Mouse (Mus musculus): ENCODE data around the gene Srpx2. TPM values are rescaled to one million over a fixed set of nuclear protein-coding genes. Genes with fewer than 3 reads are reported as not detected.

Gene Srpx2
- 1 to 10 TPM; 3.2 to 5.1 TPM for total RNA-seq (2021)
- long read RNA-seq, experiment 1, partial matches to known transcripts = 1 of 3 reads
- long read RNA-seq, experiment 1, other reads (novel, unspliced or antisense) = 0 of 3 reads
- long read RNA-seq, experiment 2, transcript Srpx2-202 (11 exons, 2,848 nt) = major isoform, 5 of 13 reads
- long read RNA-seq, experiment 2, partial matches to known transcripts = 3 of 13 reads
- long read RNA-seq, experiment 2, other reads (novel, unspliced or antisense) = 1 of 13 reads

DNA sequence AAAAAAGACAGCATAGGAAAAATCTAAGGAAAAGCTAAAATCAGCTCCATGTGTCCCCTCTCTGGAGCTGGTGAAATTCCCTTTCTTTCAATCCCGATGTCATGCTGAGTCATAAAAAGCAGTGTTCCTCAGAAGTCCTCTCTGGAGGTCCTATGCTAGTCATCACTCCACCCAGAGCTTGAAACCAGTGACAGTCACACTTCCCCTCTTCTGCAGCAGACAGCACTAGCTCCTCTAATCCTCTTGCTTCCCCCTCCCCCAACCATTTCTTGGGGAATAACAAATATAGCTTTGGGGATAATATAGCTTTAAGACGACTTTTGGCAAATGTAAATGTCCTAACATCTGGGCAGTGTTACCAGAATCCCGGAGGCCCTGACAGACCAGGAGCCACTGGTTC, at the start of gene Srpx2:
Srpx2 (plus strand) TSS at position 166 of the 400 bp plus-strand sequence.
- DNase-seq (ENCODE audit: low spot score in 2 of 2) = no peak

GRCm38 (mm10) chrX:133869743-133870142, 38.5 kb upstream of the Srpx2 start:
- DNase-seq (ENCODE audit: low spot score in 2 of 2) = no peak

- DNase-seq (ENCODE audit: low spot score in 2 of 2) = no peak
These were observed 20.9 kb upstream of the Srpx2 start for GRCm38 (mm10) chrX:133887308-133887707.

DNA sequence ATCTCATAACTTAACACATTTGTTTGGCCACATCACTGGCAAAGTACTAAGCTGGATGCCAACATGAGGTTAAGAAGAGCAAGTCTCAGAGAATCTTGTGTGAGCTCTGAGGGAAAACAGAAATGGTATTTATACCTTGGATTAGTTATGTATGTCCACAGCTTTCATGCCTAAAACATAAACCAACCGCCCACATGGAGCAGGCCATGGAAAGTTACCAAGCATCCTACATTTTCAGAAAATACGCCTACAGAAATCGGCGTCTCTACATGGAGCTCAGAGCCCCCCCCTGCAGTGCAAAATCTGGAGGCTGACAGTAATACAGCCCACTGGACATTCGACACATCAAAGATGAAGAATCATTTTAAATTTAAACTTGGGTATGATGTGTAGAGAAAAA, 20.1 kb upstream of the Srpx2 start:
- no peak for DNase-seq (ENCODE audit: low spot score in 2 of 2)

DNA sequence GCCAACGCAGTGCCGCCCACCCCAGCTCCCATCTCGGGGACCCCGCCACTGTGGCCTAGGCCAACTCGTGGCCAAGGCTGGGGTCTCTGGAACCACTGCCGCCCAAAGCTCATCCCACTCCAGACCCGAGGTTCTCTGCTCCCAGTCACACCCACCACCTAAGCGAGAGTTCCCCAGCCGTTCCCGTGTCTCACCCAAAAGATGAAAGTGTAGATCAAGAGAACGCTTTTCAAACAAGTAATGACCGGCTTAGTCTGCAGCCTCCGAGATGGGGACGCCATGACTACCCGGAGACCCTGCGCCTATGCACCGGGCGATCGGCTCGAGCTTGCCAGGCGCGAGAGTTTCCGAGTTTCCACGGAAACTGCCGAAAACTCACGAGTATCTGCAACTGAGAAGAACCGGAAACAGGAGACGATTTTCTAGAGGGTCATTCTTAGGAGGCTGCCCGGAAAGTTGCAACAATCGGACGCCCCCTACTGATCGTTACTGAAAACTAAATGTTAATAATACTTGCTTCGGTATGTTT, 10.1 kb upstream of the Srpx2 start, which contains the start of gene Tspan6:
Tspan6 (minus strand) TSS at position 416 of the 529 bp plus-strand sequence.
- DNase-seq (ENCODE audit: low spot score in 2 of 2) = peak; percentile 60 to 63

DNA sequence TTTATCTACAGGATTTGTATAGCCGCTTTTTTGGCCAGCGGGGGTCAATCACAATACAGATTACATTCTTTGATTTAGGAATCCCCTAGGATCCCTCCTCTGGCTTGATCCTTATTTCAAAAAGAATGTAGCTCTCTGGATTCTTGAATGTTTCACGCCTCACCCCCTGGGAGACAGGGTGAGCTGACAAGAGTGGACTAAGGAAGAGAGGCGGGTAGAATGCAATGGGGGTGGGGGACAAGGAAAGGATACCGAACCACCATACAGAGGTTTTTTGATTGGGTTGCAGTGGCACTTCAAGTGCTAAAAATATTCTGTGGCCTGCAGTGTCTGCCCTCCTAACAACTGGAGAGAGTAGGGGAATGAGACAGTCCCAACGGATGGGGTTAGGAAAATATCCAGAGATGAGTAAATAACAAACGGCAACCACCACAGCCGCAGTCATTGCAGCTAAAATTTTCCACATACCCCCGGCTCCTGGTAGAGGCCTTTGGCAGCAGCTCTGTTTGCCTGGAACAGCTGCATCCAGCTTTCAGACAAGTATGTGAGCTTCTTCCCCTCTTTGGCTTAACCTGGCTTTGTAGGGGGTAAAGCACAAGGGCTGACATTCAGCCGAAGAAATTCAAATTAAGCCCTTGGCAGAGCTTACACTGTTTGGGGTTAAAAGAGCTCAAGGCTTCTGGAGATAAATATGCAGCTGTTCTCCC, 3.3 kb downstream of the Srpx2 start:
- DNase-seq (ENCODE audit: low spot score in 2 of 2) = no peak

- DNase-seq (ENCODE audit: low spot score in 2 of 2) = no peak
These were observed 4.8 kb downstream of the Srpx2 start for GRCm38 (mm10) chrX:133913006-133913405.

DNA sequence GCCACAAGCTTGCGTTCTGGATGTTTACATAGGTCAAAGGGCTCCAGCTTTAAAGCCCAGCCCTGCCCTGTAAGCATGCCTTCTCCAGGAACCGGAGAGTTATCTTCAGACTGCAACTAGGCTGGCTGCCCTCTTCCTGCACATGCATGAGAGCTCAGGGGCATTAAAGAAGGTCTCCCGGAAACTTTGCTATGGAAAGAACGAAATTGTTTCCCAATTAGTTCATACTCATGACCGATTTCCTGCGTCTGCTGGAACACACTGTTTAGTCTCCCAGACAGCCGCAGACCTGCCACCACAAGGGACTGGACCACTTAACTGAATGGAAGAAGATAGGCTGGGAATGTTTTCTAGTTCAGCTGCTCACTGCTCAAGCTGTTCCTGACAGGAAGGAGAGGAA, 6.0 kb downstream of the Srpx2 start:
- DNase-seq (ENCODE audit: low spot score in 2 of 2) = no peak

GRCm38 (mm10) chrX:133921187-133921586, 13.0 kb downstream of the Srpx2 start:
- no peak for DNase-seq (ENCODE audit: low spot score in 2 of 2)

- DNase-seq (ENCODE audit: low spot score in 2 of 2) = no peak
These were observed 18.5 kb downstream of the Srpx2 start for GRCm38 (mm10) chrX:133926760-133927159.

GRCm38 (mm10) chrX:133931302-133932013, 23.2 kb downstream of the Srpx2 start:
- peak in 1 of 2 experiments; percentile 23 for DNase-seq (ENCODE audit: low spot score in 2 of 2)

DNA sequence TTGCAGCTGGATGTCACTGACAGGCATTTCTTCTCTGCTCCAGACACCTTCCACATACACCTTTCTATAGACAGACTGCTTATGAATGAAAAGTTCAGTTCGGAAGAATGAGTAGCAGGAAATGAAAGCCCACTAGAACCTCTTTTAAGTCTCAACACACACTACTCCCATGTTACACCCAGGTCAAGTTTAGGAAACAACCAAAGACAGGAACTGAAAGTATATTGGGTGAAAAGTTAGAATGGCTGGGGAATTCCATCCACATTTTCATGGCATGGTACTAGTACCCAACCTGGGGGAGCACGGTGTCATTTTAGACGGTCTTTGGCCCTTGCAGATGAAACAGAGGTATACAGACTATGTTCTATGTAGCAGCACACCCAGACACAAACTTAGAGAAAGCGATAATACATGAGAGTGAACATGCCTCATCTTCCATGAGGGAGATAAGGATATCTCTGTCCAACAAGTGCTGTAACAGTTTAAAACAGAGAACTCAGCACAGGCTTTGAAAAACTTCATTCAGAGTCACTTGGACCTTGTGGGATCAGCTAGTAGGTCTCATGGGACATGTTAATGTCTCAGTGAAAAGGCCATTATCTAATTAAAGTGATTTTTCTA, 28.5 kb downstream of the Srpx2 start:
- no peak for DNase-seq (ENCODE audit: low spot score in 2 of 2)

GRCm38 (mm10) chrX:133939561-133939960, 31.3 kb downstream of the Srpx2 start:
- DNase-seq (ENCODE audit: low spot score in 2 of 2) = no peak

DNA sequence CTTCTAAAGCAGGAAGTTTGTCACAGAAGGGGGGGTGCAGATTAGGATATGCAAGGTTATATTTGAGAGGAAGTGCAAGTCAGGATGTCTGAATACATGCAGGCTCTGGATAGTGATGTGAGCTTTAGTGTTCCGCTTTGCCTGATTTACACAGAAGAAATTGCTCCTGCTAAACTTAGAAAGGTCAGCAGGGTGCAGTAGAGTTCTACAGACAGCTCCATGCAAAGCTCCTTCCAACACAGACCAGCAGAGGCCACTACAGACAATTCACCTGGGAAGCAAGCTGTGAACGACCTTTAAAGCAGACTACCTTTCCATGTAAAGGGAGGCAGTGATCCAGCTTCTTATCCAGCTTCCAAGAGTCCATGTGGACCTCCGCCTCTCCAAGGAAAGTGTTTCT, 39.2 kb downstream of the Srpx2 start:
- DNase-seq (ENCODE audit: low spot score in 2 of 2) = peak; percentile 23

GRCm38 (mm10) chrX:133954661-133955060, 46.4 kb downstream of the Srpx2 start:
- no peak for DNase-seq (ENCODE audit: low spot score in 2 of 2)

- DNase-seq (ENCODE audit: low spot score in 2 of 2) = no peak
These were observed 52.4 kb downstream of the Srpx2 start for GRCm38 (mm10) chrX:133960617-133961016.

DNA sequence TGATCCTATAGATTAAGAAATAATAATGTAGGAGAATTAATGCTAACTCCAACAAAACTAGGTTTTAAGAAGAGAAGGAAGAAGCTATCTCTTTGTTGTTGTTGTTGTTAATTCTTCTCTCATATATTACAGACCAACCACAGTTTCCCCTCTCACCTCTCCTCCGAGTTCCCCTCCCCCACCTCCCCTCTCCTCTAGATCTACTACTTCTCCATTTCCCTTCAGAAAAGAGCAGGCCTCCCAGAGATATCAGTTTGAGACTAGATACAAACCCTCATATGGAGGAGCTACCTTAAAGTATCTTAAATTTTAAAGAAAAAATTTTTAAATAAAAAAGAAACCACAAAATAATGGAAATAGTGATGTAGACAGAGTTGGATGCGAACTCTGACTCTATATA, 56.4 kb downstream of the Srpx2 start:
- no peak for DNase-seq (ENCODE audit: low spot score in 2 of 2)

GRCm38 (mm10) chrX:133981231-133982002, 73.2 kb downstream of the Srpx2 start, which contains the start of gene Sytl4:
Sytl4 (minus strand) TSS chrX:133981812.
- peak; percentile 21 to 22 for DNase-seq (ENCODE audit: low spot score in 2 of 2)
